Mouse (Mus musculus): ENCODE measurements around the gene Tpk1. TPM values are rescaled to one million over a fixed set of nuclear protein-coding genes. Genes with fewer than 3 reads are reported as not detected.

Tpk1 gene
- total RNA-seq, 2 experiments from 2014 or later, result 3.0 to 7.0 TPM

DNA sequence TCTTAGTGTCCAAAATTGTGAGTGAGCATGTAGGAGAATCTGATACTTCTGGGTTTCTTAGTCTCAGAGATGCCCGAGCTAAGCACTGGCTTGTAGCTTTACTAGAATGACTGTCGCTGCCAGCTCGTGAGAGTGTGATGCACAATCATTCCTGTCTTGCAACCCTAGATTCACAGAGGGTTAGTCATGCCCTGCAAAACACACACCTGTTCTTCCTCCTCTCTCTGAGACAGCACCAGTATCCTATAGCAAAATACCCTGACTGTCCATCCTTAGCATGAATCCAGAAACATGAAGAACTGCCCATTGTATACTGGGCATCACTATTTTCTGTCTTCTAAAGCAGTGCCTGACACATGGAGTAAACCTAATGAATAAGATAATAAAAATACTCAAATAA lies 302.2 kb downstream of the Tpk1 start:
- ATAC-seq (ENCODE audit: poor library complexity, severe bottlenecking), result no peak

DNA sequence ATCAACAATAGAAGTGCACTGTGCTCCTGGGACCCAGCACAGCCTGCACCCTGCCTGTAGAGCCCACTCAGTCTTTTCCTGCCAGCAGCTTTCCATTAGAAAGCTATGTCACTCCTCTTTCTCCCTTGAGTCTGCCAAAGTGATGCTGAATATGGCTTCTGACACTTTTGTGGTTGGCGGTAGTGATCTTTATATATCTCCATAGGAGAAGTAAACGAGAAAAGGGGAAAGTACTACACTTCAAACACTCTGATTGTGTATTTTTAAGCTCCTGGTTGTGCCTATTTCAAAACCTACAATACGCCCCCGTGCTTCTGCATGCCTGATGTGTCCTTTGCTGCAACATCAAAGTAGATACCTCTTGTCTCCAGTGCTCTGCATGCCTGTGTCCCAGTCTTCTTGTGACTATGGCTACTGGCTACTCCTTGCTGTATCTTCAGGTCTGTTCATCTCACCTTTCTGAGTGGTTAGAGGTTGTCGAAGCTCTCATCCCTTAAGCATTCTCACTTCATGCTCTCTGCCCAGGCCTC lies 302.7 kb downstream of the Tpk1 start:
- ATAC-seq (ENCODE audit: poor library complexity, severe bottlenecking), result no peak

DNA sequence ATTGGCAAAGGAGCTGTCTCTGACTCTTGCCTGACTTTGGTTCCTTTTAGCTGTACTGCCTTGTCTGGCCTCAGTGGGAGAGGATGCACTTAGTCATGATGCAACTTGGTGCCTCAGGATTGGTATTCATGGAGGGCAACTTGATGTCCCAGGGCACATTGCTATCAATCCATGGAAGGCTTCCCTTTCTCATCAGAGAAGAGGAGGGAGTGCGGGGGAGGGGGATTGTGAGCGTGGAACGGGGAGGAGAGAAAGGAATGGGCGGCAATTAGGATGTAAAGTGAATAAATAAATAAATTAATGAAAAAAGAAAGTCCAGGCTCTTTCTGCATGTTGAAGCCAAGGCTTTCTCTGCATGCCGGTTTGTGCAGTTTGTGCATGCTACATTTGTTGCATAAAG lies 304.8 kb downstream of the Tpk1 start:
- no peak for ATAC-seq (ENCODE audit: poor library complexity, severe bottlenecking)

DNA sequence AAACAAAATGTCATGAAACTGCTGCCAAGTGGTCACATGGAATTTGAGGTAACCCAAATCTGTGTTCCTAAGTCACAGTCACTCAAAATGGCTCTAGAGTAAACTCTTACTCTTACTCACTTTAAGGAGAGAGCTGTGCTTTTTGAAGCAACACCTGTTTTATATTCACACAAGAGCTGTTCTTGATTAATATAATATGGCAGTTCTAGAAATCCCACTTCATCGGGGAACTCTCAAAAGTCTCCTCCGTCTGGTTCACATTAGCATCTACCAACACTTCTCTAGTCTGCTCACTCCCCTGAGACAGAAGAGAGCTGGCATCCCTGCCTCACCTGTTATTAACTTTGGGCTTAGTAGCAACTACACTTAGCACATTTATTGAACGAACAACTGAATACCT lies 305.9 kb downstream of the Tpk1 start:
- ATAC-seq (ENCODE audit: poor library complexity, severe bottlenecking), result no peak

DNA sequence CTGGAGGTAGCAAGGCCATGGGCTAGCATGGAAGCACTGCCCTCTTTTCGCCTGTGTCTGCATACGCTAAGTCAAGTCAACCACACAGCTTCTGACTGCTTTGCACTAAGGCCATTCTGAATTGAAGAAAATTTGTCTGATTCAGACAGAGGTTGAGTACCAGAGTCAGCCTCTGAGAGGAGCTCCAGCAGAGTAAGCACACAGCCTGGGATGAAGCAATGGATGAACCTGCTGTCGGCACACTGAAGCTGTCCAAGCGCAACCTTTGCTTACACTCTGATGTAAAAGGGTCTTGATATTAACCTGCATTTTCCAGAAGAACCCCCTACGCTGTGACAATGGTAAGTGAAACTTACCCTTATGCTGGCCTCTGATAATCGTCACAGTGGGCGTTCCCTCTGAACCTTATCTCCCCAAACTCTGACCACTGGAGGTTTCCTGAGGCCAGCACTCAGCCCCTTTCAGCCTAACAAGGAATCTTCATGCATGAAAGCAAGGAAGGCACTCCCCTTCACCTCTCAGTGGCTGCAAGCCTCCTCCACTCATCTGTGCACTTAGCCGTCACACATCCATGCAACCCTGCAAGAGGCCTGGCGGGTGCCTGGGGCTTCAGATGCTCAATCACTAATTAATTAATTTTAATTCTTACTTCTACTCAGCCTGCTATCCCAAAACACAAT lies 311.4 kb downstream of the Tpk1 start:
- no peak for ATAC-seq (ENCODE audit: poor library complexity, severe bottlenecking)

DNA sequence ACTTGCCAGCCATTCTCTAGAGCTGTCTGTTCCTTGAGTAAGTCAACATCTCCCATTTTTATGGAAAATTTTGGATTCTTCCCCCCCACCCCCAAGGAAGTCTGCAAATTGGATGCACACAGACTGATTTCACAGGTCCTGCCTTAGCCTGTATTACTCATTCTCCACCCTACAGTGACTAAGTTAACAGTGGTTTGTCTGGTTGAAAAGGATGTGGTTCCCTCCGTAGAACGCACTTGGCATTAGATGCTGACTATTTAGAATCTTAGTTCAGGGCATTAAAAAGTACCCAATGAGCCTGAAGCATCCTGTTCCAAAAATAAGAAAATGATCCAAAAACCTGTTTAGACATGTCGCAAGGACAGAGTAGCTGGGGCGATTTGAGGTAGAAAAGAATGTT lies 312.6 kb downstream of the Tpk1 start:
- no peak for ATAC-seq (ENCODE audit: poor library complexity, severe bottlenecking)

DNA sequence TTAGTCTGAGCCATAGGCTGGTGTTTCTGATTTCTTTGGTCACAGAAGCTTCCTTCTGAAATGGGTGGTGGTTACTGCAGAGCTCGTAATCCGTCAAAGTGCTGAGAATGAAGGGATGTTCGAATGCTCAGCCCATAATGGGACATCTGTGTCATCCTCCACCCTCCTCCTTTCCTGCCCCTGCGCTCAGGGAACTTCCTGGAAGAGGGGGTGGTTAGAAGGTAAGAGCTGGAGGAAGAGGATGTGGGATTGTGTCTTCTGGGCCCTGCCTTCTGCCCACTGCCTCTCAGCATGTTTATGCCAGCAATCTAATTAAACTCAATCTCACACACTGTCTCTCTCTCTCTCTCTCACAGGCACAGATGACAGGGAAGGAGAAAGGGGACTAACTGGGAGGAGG lies 317.0 kb downstream of the Tpk1 start:
- ATAC-seq (ENCODE audit: poor library complexity, severe bottlenecking), result no peak

DNA sequence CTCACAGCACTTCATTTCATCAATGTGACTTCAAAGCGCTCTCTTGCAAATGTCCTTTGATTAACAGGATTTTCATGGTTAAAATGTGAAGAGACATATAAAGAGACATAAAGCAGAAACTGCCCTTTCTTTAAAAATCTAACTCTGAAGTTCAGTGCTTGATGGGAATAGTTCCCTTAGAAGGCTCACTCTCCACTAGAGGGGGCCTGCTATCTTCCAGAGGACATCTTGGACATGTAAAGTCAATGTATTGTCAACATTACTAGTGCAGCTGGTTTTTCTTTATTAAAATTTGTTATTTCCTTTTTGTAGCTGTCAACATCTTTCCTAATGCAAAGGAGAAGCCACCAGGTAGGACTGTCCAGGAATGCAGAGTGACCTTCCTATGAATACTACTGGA lies 318.4 kb downstream of the Tpk1 start:
- no peak for ATAC-seq (ENCODE audit: poor library complexity, severe bottlenecking)

DNA sequence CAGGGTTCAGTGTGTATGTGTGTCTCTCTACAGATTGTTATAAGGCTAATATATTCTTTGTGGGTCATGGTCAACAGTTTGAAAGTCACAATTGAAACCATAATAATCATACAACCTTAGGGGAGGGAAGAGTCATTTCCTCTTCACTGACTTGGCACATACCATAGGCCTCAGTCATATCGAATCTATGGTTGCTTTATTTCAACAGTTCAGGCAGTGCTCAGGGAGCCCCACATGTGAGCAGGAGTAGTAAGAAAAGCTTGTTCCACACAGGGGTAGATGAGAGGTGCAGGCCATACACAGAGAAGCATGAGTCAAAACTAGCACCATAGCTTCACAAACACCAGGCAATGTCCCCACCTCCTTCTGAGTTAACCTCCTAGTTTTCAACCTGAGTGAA lies 323.1 kb downstream of the Tpk1 start:
- no peak for ATAC-seq (ENCODE audit: poor library complexity, severe bottlenecking)

DNA sequence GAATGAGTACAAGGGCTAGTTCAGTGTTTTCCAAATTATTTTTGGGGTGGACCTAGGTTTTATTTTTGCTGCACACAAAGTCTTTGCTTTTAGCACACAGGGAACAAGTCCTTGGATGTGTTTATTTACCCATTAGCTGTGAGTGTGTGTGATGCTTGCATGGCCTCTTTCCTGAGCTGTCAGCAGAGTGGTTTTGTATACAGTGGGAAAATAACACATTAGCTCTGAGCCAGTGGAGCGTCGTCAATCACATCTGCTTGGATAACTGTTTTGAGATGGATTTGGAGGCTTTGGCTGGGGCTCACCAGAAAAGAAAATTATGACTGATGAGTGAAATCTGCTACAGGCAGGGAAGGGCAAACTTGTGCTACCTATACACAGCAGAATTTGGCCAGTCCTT lies 323.7 kb downstream of the Tpk1 start:
- ATAC-seq (ENCODE audit: poor library complexity, severe bottlenecking), result no peak

DNA sequence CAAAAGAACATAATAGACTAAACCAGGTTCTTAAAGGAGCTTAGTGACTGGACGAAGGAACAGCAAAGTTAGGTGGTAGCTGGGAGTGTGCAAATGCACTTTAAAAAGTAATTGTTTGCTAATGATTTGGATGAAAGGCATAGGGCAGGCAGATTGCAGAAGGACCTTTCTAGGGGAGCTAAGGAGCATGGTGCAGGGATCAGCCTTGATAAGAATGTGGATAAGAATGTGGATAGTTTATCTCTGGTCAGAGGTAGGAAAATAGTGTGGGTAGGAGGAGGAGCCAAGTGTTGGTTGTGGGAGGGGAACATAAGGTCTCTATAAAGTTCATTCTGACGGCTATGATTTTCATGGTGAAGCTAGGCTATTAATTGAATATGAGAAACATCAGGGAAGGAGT lies 327.3 kb downstream of the Tpk1 start:
- no peak for ATAC-seq (ENCODE audit: poor library complexity, severe bottlenecking)

DNA sequence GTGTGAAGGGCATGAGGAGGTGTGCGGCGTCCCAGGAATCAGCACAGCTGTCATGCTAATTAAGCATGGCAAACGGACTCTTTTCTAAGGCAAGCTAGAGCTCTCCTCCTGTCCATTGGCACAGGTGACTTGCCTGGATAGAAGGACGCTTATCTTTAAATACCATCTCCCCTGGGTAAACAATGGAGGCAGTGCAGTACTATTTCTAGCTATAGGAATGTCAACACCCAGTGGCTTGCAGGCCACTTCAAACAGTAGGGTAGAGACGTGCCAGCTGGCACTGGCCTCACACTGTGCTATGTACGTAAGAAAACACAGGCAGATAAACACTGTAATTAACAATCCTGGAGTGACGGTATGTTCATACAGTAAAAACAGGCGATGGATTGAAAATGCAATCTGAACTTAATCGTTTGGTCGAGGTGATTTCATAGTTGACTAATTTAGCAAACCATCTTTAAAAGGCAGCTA lies 328.6 kb downstream of the Tpk1 start:
- no peak for ATAC-seq (ENCODE audit: poor library complexity, severe bottlenecking)

DNA sequence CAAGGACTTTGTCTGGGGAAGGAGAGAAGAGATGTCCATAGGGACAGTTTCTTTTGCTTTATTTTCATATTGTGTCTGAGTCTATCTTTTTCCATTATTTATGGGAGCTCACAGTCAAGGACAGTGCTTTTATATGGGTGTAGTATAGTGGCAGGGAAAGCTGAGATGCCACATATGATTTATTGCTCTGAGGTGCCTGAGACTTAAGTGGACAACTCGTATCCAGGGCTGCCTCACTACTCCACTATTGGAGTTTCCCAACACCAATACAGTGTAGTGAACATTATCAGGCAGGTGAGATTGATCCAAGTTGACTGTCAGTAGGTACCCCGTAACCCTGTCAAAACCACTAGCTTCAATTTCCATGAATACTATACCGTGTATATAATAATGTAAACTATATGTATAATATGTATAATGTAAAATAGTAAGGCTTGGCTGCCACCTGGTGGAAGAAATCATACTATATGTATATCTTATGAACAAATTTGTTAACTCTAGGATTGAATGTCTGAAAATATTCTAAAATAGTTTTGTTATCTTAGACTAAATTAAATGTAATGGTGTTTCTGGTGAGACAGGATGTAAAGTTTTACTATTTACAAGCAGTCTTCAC lies 330.4 kb downstream of the Tpk1 start:
- ATAC-seq (ENCODE audit: poor library complexity, severe bottlenecking), result no peak

DNA sequence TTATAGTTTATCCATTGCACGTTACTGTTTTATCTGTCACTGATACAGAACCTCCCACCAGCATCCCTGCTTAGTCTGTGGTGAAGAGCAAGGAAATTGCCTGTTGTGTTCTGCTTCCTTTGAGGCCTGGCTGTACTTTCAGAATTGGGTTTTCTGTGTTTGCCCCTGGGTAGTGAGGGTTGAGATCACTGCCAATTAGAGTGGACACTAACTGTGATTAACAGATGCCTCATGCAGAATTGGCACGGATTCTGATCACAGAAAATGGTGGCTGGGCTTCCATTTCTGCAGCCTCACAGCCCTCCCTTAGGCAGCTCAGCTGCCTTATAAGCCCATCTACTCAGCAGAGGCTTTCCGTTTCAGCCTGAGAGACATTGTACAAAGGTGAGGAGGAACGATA lies 332.6 kb downstream of the Tpk1 start:
- no peak for ATAC-seq (ENCODE audit: poor library complexity, severe bottlenecking)

DNA sequence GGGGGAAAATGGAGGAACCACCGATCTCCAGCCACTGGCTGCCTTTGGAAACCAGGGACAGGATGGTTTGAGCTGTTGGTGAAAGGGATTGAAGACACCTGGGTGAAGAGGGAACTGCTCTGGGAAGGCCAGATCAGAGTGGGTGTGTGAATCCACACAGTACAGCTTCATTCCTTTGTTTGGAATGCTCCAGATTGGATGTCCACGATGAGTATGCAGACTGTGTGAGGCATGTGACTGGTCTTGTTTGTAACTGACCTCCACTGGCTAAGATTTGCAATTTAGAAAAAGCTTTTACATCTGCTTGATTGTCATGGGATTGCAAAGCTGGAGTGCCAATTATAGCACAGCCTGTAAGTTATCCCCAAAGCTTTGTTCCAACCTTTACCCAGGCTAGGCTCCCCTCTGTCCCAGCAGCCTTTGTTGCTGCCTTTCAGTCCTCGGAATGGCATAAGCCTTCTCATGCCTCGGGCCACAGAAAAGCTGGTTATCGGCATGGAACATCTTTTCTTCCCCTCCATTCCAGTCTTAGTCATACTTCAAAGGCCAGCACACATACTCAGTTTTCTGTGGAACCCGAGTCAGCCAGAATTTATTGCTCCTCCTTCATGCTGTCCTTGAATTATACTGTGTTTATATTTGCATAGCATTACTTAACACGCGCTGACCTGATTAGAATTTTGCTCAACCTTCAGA lies 353.0 kb downstream of the Tpk1 start:
- no peak for ATAC-seq (ENCODE audit: poor library complexity, severe bottlenecking)

DNA sequence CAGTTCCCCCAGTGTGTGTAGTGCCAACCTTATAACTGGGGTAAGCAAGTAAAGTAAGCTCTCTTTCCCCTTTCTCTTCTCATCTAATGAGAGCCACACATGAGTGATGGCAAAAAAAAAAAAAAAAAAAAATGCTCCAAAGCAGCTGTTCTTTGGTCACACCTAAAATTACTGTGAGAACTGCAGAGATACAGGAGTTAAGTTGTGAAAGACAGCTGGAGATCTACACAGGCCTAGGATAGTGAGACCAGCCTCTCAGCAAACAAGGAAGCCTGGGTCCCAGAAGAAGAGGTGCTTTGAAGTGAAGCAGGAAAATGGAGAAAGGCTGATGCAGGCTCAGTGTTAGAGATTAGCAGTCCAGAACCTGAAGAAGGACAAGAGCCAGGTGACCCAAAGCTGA lies 353.5 kb downstream of the Tpk1 start:
- no peak for ATAC-seq (ENCODE audit: poor library complexity, severe bottlenecking)

DNA sequence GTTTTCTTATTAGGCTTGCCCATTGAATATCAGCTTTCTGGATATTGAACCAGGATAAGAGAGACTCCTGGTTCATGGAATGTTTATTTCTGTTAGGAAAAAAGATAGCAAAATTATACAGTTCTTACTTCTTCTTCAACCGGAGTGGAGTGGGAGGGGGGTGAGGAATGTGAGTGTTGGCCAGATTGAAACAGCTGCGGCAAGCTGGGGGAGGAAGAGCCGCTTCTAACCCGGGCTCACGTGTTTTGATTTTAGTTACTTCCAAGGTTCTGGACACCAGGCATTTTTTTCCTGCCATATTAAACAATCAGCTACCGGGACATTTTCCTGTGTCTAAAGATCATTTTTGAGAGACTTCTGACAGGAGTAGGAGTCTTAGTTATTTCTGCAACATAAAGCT lies 356.0 kb downstream of the Tpk1 start:
- ATAC-seq (ENCODE audit: poor library complexity, severe bottlenecking), result no peak

DNA sequence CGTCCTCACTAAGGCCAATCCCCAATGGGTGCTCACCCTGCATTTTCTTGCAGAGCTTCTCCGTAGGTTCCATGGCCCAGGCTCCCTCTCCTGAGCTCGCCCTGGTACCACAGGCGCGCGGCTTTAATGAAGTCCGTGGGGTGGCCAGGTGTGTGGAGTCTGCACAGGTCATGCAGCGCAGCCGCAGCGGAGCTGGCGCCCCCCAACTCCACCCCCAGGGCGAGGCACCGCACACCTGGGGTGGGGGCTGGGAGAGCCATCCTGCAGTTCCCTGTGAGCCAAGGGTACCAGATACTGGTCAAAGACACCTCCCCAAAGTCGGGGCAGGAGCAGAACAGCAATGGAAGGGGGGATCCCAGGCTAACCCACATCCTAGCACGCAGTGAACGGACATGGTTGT lies 356.6 kb downstream of the Tpk1 start, which contains the start of gene Nobox:
TSS of gene Nobox (minus strand) at position 101 of the 400 bp plus-strand sequence.
- ATAC-seq (ENCODE audit: poor library complexity, severe bottlenecking), result no peak

DNA sequence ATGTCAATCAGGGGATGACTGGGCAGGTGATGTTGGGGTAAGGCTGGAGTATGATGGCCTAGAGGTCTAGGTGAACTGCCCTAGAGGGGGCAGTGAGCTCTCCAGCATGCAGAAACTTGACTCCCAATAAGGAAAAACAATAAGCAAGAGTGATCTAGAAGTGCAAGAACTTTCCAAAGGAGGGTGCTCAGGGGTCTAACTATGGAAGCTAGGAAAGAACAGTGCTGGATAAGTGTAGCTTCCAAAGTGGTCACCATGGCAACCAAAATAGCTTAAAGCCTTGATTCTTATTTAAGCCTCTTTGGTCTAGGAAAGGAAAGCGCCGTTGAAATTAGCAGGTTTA lies 368.6 kb downstream of the Tpk1 start:
- ATAC-seq (ENCODE audit: poor library complexity, severe bottlenecking), result no peak

DNA sequence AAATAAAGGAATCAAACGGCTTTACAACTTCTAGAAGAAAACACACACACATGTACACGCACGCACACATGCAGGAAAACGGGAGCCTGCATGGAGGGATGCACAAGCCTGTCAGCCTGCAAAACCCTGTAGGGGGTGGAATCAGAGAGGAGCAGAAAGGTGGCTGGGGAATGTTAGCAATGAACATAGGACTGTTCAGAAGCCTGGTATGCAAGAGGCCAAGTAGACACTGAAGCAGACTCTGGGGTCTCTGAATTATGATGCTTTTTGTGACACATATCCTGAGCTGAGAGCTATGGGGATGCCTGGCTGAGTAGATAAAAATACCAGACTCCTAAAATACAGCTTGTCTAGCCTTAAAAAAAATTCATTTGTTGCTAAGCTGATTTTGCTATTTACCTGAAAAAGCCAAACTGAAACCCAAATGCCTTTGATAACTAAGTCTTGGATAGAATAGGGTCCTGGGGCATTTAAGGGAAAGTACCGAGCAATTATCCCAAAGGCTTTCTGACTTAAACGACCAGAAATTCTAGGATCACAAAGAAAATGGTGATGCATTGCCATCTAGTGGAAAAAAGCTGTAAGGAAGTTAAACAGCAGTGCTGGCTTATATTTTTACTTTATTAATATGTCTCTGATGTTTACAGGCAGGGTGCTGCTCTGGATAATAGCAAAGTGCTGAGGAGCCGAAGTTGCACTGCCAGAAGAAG lies 369.1 kb downstream of the Tpk1 start:
- no peak for ATAC-seq (ENCODE audit: poor library complexity, severe bottlenecking)

DNA sequence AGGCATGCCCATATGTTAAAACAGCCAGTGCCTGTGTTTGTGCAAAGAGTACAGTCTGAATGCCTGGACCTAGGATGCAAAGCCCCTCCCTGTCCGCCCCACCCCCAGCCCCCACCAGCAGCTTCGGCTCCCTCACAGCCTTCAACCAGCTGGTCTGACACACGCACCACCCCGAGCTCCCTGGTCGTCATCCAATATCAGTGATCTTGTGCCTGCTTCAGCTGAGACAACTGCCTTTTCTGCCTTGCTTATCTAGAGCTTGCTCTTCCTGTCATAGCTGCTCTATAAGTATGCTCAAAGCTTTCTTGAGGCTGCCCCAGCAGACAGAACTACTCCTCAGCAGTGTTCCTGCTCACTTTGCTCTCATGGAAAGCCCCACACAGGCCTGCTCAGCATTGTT lies 370.2 kb downstream of the Tpk1 start:
- no peak for ATAC-seq (ENCODE audit: poor library complexity, severe bottlenecking)

Data from megakaryocyte, adult 5-6 weeks (primary cell).